Mouse (Mus musculus) liver, embryonic 14.5 days (tissue): Measurements from ENCODE around the gene Grik5.

Source experiments
- CTCF ChIP-seq: IDR thresholded peaks from 2 replicates; pipeline ENCODE4 v1.5.1; 2016; ENCODE audit warnings: antibody characterized with exemption, low read depth, control low read depth
- EP300 ChIP-seq: IDR thresholded peaks from 2 replicates; pipeline ENCODE4 v1.6.1; 2016; ENCODE audit warnings: antibody characterized with exemption, low read depth

GRCm38 (mm10) chr7:25080431-25080830, 8.3 kb upstream of the Grik5 start:
- TF ChIP-seq CTCF (no peak), EP300 (no peak)
